Mouse (Mus musculus) retina, postnatal 7 days (tissue): ENCODE measurements around the gene Chst3.
"Not testable (repeated sequence)": the region's sequence is repeated elsewhere in the genome, so short reads cannot be mapped to it uniquely, and the experiment has no call there.

Experiments
- DNase-seq: peaks from one replicate; pipeline ENCODE4 v3.0.0-alpha.2; 2012; ENCODE audit warnings: low read depth, low spot score

Gene Chst3

GRCm38 (mm10) chr10:60162184-60162972 is 56.7 kb downstream of the Chst3 start:
- not testable (repeated sequence) for DNase-seq

- DNase-seq, result not testable (repeated sequence)
These were observed 57.7 kb downstream of the Chst3 start for GRCm38 (mm10) chr10:60161397-60161796.

GRCm38 (mm10) chr10:60158144-60158543 is 60.9 kb downstream of the Chst3 start:
- no peak for DNase-seq

- DNase-seq, result no peak
These were observed 63.0 kb downstream of the Chst3 start for GRCm38 (mm10) chr10:60156016-60156415.

GRCm38 (mm10) chr10:60151107-60151663 is 67.9 kb downstream of the Chst3 start:
- DNase-seq, result no peak

GRCm38 (mm10) chr10:60148087-60148486 is 71.0 kb downstream of the Chst3 start:
- DNase-seq, result peak; percentile 79

GRCm38 (mm10) chr10:60147510-60148047 is 71.5 kb downstream of the Chst3 start:
- DNase-seq, result not testable (repeated sequence)

GRCm38 (mm10) chr10:60141656-60142160 is 77.4 kb downstream of the Chst3 start:
- DNase-seq, result no peak

- DNase-seq, result no peak
These were observed 78.3 kb downstream of the Chst3 start for GRCm38 (mm10) chr10:60140751-60141150.

GRCm38 (mm10) chr10:60138680-60139079 is 80.4 kb downstream of the Chst3 start:
- DNase-seq, result no peak

GRCm38 (mm10) chr10:60136935-60137334 is 82.1 kb downstream of the Chst3 start:
- DNase-seq, result no peak

GRCm38 (mm10) chr10:60136010-60136409 is 83.0 kb downstream of the Chst3 start:
- DNase-seq, result not testable (repeated sequence)

GRCm38 (mm10) chr10:60134201-60134600 is 84.9 kb downstream of the Chst3 start:
- DNase-seq, result no peak

- DNase-seq, result no peak
These were observed 85.6 kb downstream of the Chst3 start for GRCm38 (mm10) chr10:60133501-60133900.
